Mouse (Mus musculus) left cerebral cortex, postnatal 4 days (tissue): Measurements from ENCODE around the gene Bsg. TPM values are rescaled to one million over a fixed set of nuclear protein-coding genes. Genes with fewer than 3 reads are reported as not detected.
"Not testable (repeated sequence)": the region's sequence is repeated elsewhere in the genome, so short reads cannot be mapped to it uniquely, and the experiment has no call there.

Experiments
- DNase-seq: peaks from one replicate; pipeline ENCODE4 v3.0.0-alpha.2; 2022
- intact Hi-C: fragments of 180-260 bp; cut with DNase I; formaldehyde crosslinking; loops from one replicate; pipeline ENCODE4 v1.15.1; 2025
- total RNA-seq, 2 experiments: library from RNA; stranded (reverse); gene quantifications; 2 replicates each; pipeline ENCODE4 v1.2.3; 2021

Bsg gene
- total RNA-seq, 2 experiments from 2014 or later = 486 to 495 TPM

GRCm38 (mm10) chr10:79701443-79702129 is 2.7 kb upstream of the Bsg start:
- DNase-seq = no peak
- intact Hi-C loops = no loop called here

GRCm38 (mm10) chr10:79702970-79703369 is 1.3 kb upstream of the Bsg start:
- intact Hi-C loops, DNase-seq: not testable (repeated sequence)

- intact Hi-C loops = no loop called here
These were observed 750 bp upstream of the Bsg start for GRCm38 (mm10) chr10:79703541-79703940.

GRCm38 (mm10) chr10:79704970-79705360 is 674 bp downstream of the Bsg start:
- intact Hi-C loops = loop anchor here (2.0 kb wide), 1 partner anchor 14 kb away; no protein-coding TSS in a partner anchor
- no peak for DNase-seq

More at GRCm38 (mm10) chr10:79703541-79703940, 750 bp upstream of the Bsg start:
- DNase-seq = no peak

GRCm38 (mm10) chr10:79705951-79706350 is 1.7 kb downstream of the Bsg start:
- intact Hi-C loops = loop anchor here (2.0 kb wide), 1 partner anchor 13 kb away; no protein-coding TSS in a partner anchor

GRCm38 (mm10) chr10:79706406-79707094 is 2.3 kb downstream of the Bsg start:
- intact Hi-C loops = no loop called here

More at GRCm38 (mm10) chr10:79705951-79706350, 1.7 kb downstream of the Bsg start:
- DNase-seq = no peak

GRCm38 (mm10) chr10:79707162-79707561 is 2.9 kb downstream of the Bsg start:
- DNase-seq = no peak
- intact Hi-C loops = no loop called here

More at GRCm38 (mm10) chr10:79706406-79707094, 2.3 kb downstream of the Bsg start:
- DNase-seq = no peak

GRCm38 (mm10) chr10:79707759-79708158 is 3.5 kb downstream of the Bsg start:
- DNase-seq = no peak
- intact Hi-C loops = no loop called here

- intact Hi-C loops = no loop called here
- no peak for DNase-seq
These were observed 4.4 kb downstream of the Bsg start for GRCm38 (mm10) chr10:79708668-79709067.

- intact Hi-C loops = no loop called here
These were observed 5.0 kb downstream of the Bsg start for GRCm38 (mm10) chr10:79709307-79709706.

GRCm38 (mm10) chr10:79712029-79712428 is 7.7 kb downstream of the Bsg start:
- intact Hi-C loops = no loop called here

More at GRCm38 (mm10) chr10:79709307-79709706, 5.0 kb downstream of the Bsg start:
- DNase-seq = no peak

GRCm38 (mm10) chr10:79712499-79713126 is 8.3 kb downstream of the Bsg start:
- intact Hi-C loops = no loop called here
- peak; percentile 87 for DNase-seq

More at GRCm38 (mm10) chr10:79712029-79712428, 7.7 kb downstream of the Bsg start:
- DNase-seq = no peak

GRCm38 (mm10) chr10:79713163-79713562 is 8.9 kb downstream of the Bsg start:
- intact Hi-C loops = no loop called here
- no peak for DNase-seq

- intact Hi-C loops = no loop called here
- DNase-seq = peak; percentile 87
These were observed 10.7 kb downstream of the Bsg start for GRCm38 (mm10) chr10:79714996-79715395.

- intact Hi-C loops = no loop called here
- no peak for DNase-seq
These were observed 12.1 kb downstream of the Bsg start, which contains the start of gene Hcn2 for GRCm38 (mm10) chr10:79716254-79716987. Hcn2 (plus strand) TSS chr10:79716634.

GRCm38 (mm10) chr10:79716988-79717355 is 12.7 kb downstream of the Bsg start:
- no peak for DNase-seq
- intact Hi-C loops = no loop called here

- peak; percentile 55 for DNase-seq
- intact Hi-C loops = loop anchor here (2.0 kb wide), 1 partner anchor 13 kb away; the partner anchor contains the start of gene Bsg
These were observed 13.5 kb downstream of the Bsg start for GRCm38 (mm10) chr10:79717640-79718357.

- intact Hi-C loops = no loop called here
- no peak for DNase-seq
These were observed 16.8 kb downstream of the Bsg start for GRCm38 (mm10) chr10:79721089-79721488.

- intact Hi-C loops = no loop called here
- DNase-seq = peak; percentile 67
These were observed 18.8 kb downstream of the Bsg start for GRCm38 (mm10) chr10:79723047-79723446.

GRCm38 (mm10) chr10:79723692-79724091 is 19.4 kb downstream of the Bsg start:
- no peak for DNase-seq
- intact Hi-C loops = no loop called here
